Mouse (Mus musculus): ENCODE results near the gene Mum1. TPM values are rescaled to one million over a fixed set of nuclear protein-coding genes. Genes with fewer than 3 reads are reported as not detected.
"Not testable (repeated sequence)": the region's sequence is repeated elsewhere in the genome, so short reads cannot be mapped to it uniquely, and the experiment has no call there.

The Mum1 gene
- polyA plus RNA-seq, 1 experiment from 2014 or later = 61.3 TPM

GRCm38 (mm10) chr10:80242088-80242487 is 15.9 kb downstream of the Mum1 start:
- H3K36me3 ChIP-seq (ENCODE audit: control insufficient read depth, insufficient read depth, low read length) = peaks cover 77% of the 10 kb centered on the region
- no peak overlapping the region for H3K27ac ChIP-seq (ENCODE audit: low read depth)
- H3K4me1 ChIP-seq (replicated peaks; ENCODE audit: control insufficient read depth, insufficient read depth, low read length) = 0 out of 2 replicates have a peak, but pooled peaks cover 4% of the 10 kb centered on the region

GRCm38 (mm10) chr10:80242607-80243006 is 16.4 kb downstream of the Mum1 start:
- no peaks in the 10 kb centered on the region for H3K27me3 ChIP-seq (replicated peaks; ENCODE audit: control insufficient read depth, insufficient read depth, low read length)
- no peak overlapping the region for H3K4me3 ChIP-seq (ENCODE audit: low read depth, low read length)
- H3K4me1 ChIP-seq (replicated peaks; ENCODE audit: control insufficient read depth, insufficient read depth, low read length) = 0 out of 2 replicates have a peak, but pooled peaks cover 4% of the 10 kb centered on the region
- 93% methylated on average over 3 of the region's 3 CpGs for WGBS
- peaks cover 72% of the 10 kb centered on the region for H3K36me3 ChIP-seq (ENCODE audit: control insufficient read depth, insufficient read depth, low read length)
- DNase-seq (ENCODE audit: low spot score) (no peak), ATAC-seq (replicated peaks; ENCODE audit: low FRiP score, low TSS enrichment, low read depth) (no peak)
- no peak overlapping the region for H3K27ac ChIP-seq (ENCODE audit: low read depth)
- no peaks in the 10 kb centered on the region for H3K9me3 ChIP-seq (ENCODE audit: control insufficient read depth, low read length)
- no peak overlapping the region for H3K4me2 ChIP-seq (ENCODE audit: low read length)
- no peak overlapping the region for H3K9ac ChIP-seq (ENCODE audit: low read length)

More at GRCm38 (mm10) chr10:80242088-80242487, 15.9 kb downstream of the Mum1 start:
- WGBS = 69% methylated on average over 9 of the region's 9 CpGs
- Histone ChIP-seq H3K9me3 (ENCODE audit: control insufficient read depth, low read length) (no peaks in the 10 kb centered on the region), H3K4me2 (ENCODE audit: low read length) (no peak overlapping the region), H3K9ac (ENCODE audit: low read length) (no peak overlapping the region), H3K4me3 (ENCODE audit: low read depth, low read length) (no peak overlapping the region), H3K27me3 (replicated peaks; ENCODE audit: control insufficient read depth, insufficient read depth, low read length) (no peaks in the 10 kb centered on the region)
- ATAC-seq (replicated peaks; ENCODE audit: low FRiP score, low TSS enrichment, low read depth) (no peak), DNase-seq (ENCODE audit: low spot score) (no peak)

DNA sequence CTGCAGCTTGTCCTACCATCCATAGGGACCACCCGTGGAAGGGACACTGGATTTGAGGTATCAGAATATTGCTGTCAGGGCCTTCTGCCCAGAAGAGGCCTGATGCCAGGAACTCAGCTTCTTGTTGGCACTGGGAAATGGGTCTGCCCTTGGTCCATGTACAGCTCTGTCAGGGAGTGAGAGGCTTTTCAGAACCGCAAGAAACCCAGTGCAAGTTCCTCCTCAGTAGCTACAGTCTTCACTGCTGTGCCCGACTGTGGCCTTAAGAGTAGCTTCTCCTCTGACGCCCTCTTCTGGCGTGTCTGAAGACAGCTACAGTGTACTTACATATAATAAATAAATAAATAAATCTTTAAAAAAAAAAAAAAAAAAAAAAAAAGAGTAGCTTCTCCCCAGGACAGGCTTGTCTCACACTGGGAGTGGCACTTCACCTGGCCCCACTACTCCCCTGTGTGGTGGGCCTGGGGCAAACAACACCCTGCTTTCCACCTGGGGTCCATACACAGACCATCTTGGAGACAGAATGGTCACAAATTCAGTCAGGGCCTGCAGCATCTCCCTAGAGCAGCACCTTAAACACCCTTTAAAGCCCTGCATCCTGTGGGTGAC is 18.7 kb downstream of the Mum1 start:
- peak; percentile 75 for DNase-seq (ENCODE audit: low spot score)
- H3K27me3 ChIP-seq (replicated peaks; ENCODE audit: control insufficient read depth, insufficient read depth, low read length) = no peaks in the 10 kb centered on the region
- peaks cover 5% of the 10 kb centered on the region; the same call in 1 of the 2 replicates for H3K4me1 ChIP-seq (replicated peaks; ENCODE audit: control insufficient read depth, insufficient read depth, low read length)
- WGBS = 38% methylated on average over 5 of the region's 5 CpGs
- peaks cover 49% of the 10 kb centered on the region for H3K36me3 ChIP-seq (ENCODE audit: control insufficient read depth, insufficient read depth, low read length)
- ATAC-seq (replicated peaks; ENCODE audit: low FRiP score, low TSS enrichment, low read depth) = no peak
- H3K4me3 ChIP-seq (ENCODE audit: low read depth, low read length) = no peak overlapping the region
- H3K4me2 ChIP-seq (ENCODE audit: low read length) = no peak overlapping the region
- no peak overlapping the region for H3K9ac ChIP-seq (ENCODE audit: low read length)
- H3K9me3 ChIP-seq (ENCODE audit: control insufficient read depth, low read length) = no peaks in the 10 kb centered on the region
- H3K27ac ChIP-seq (ENCODE audit: low read depth) = no peak overlapping the region

- H3K9me3 ChIP-seq (ENCODE audit: control insufficient read depth, low read length) = no peaks in the 10 kb centered on the region
- H3K9ac ChIP-seq (ENCODE audit: low read length) = no peak overlapping the region
- H3K36me3 ChIP-seq (ENCODE audit: control insufficient read depth, insufficient read depth, low read length) = peaks cover 42% of the 10 kb centered on the region
- no peak overlapping the region for H3K4me3 ChIP-seq (ENCODE audit: low read depth, low read length)
- peaks cover 10% of the 10 kb centered on the region for H3K4me1 ChIP-seq (replicated peaks; ENCODE audit: control insufficient read depth, insufficient read depth, low read length)
- no peak overlapping the region for H3K27ac ChIP-seq (ENCODE audit: low read depth)
- WGBS = 3% methylated on average over 4 of the region's 4 CpGs
- no peaks in the 10 kb centered on the region for H3K27me3 ChIP-seq (replicated peaks; ENCODE audit: control insufficient read depth, insufficient read depth, low read length)
- DNase-seq (ENCODE audit: low spot score) (peak; percentile 88), ATAC-seq (replicated peaks; ENCODE audit: low FRiP score, low TSS enrichment, low read depth) (peak; percentile 8; the same call in 1 of the 2 replicates)
- no peak overlapping the region for H3K4me2 ChIP-seq (ENCODE audit: low read length)
These were observed 19.4 kb downstream of the Mum1 start for GRCm38 (mm10) chr10:80245600-80245999.

GRCm38 (mm10) chr10:80247849-80248248 is 21.6 kb downstream of the Mum1 start:
- Histone ChIP-seq H3K27ac (ENCODE audit: low read depth) (no peak overlapping the region), H3K27me3 (replicated peaks; ENCODE audit: control insufficient read depth, insufficient read depth, low read length) (no peaks in the 10 kb centered on the region), H3K4me1 (replicated peaks; ENCODE audit: control insufficient read depth, insufficient read depth, low read length) (peaks cover 10% of the 10 kb centered on the region), H3K36me3 (ENCODE audit: control insufficient read depth, insufficient read depth, low read length) (peaks cover 25% of the 10 kb centered on the region), H3K4me3 (ENCODE audit: low read depth, low read length) (no peak overlapping the region), H3K9ac (ENCODE audit: low read length) (no peak overlapping the region), H3K9me3 (ENCODE audit: control insufficient read depth, low read length) (no peaks in the 10 kb centered on the region), H3K4me2 (ENCODE audit: low read length) (no peak overlapping the region)
- no peak for ATAC-seq (replicated peaks; ENCODE audit: low FRiP score, low TSS enrichment, low read depth)
- no peak for DNase-seq (ENCODE audit: low spot score)
- WGBS = 52% methylated on average over 6 of the region's 6 CpGs

DNA sequence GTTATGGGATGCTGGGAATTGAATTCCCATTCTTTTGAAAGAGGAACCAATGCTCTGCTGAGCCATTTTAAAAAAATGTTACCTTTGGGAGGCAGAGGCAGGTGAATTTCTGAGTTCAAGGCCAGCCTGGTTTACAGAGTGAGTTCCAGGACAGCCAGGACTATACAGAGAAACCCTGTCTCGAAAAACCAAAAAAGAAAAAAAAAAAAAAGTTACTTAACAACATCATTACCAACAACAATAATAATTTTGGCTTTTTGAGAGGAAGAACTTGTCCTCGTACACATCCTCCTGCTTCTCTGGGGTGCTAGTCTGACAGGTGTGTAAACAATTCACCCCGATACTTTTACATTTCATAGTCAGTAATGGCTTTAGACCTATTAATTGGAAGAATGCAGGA is 22.2 kb downstream of the Mum1 start:
- not testable (repeated sequence) for DNase-seq (ENCODE audit: low spot score); H3K27me3 ChIP-seq (replicated peaks; ENCODE audit: control insufficient read depth, insufficient read depth, low read length); H3K9ac ChIP-seq (ENCODE audit: low read length); H3K9me3 ChIP-seq (ENCODE audit: control insufficient read depth, low read length); ATAC-seq (replicated peaks; ENCODE audit: low FRiP score, low TSS enrichment, low read depth)
- WGBS = 33% methylated on average over 3 of the region's 3 CpGs
- Histone ChIP-seq H3K4me3 (ENCODE audit: low read depth, low read length) (peak overlapping the region; percentile 94), H3K36me3 (ENCODE audit: control insufficient read depth, insufficient read depth, low read length) (peaks cover 25% of the 10 kb centered on the region), H3K4me1 (replicated peaks; ENCODE audit: control insufficient read depth, insufficient read depth, low read length) (peaks cover 10% of the 10 kb centered on the region), H3K27ac (ENCODE audit: low read depth) (0 out of 2 replicates have a peak overlapping the region, but pooled peaks have one; percentile 91), H3K4me2 (ENCODE audit: low read length) (peak overlapping the region; percentile 91)

- peaks cover 24% of the 10 kb centered on the region for H3K36me3 ChIP-seq (ENCODE audit: control insufficient read depth, insufficient read depth, low read length)
- DNase-seq (ENCODE audit: low spot score) = peak; percentile 99
- under 1% methylated on average over 53 of the region's 53 CpGs for WGBS
These were observed 22.9 kb downstream of the Mum1 start, which contains the start of gene Ndufs7 for GRCm38 (mm10) chr10:80248971-80249640. Gene Ndufs7, plus strand, starts transcription at chr10:80249121.

GRCm38 (mm10) chr10:80250059-80250458 is 23.8 kb downstream of the Mum1 start:
- peaks cover 10% of the 10 kb centered on the region for H3K4me1 ChIP-seq (replicated peaks; ENCODE audit: control insufficient read depth, insufficient read depth, low read length)
- no peak for ATAC-seq (replicated peaks; ENCODE audit: low FRiP score, low TSS enrichment, low read depth)
- H3K36me3 ChIP-seq (ENCODE audit: control insufficient read depth, insufficient read depth, low read length) = peaks cover 27% of the 10 kb centered on the region
- H3K9ac ChIP-seq (ENCODE audit: low read length) = peak overlapping the region; percentile 86
- H3K4me3 ChIP-seq (ENCODE audit: low read depth, low read length) = peak overlapping the region; percentile 94
- H3K27ac ChIP-seq (ENCODE audit: low read depth) = peak overlapping the region; percentile 91; the same call in 1 of the 2 replicates
- WGBS = 33% methylated on average over 2 of the region's 2 CpGs
- no peak for DNase-seq (ENCODE audit: low spot score)
- no peaks in the 10 kb centered on the region for H3K9me3 ChIP-seq (ENCODE audit: control insufficient read depth, low read length)
- no peaks in the 10 kb centered on the region for H3K27me3 ChIP-seq (replicated peaks; ENCODE audit: control insufficient read depth, insufficient read depth, low read length)
- H3K4me2 ChIP-seq (ENCODE audit: low read length) = peak overlapping the region; percentile 91

More at GRCm38 (mm10) chr10:80248971-80249640, 22.9 kb downstream of the Mum1 start, which contains the start of gene Ndufs7:
- peak; percentile 90 for ATAC-seq (replicated peaks; ENCODE audit: low FRiP score, low TSS enrichment, low read depth)
- Histone ChIP-seq H3K4me3 (ENCODE audit: low read depth, low read length) (peak within 1 kb of the TSS; percentile 94), H3K9me3 (ENCODE audit: control insufficient read depth, low read length) (no peaks in the 10 kb centered on the region), H3K4me2 (ENCODE audit: low read length) (peak within 1 kb of the TSS; percentile 91), H3K4me1 (replicated peaks; ENCODE audit: control insufficient read depth, insufficient read depth, low read length) (peaks cover 10% of the 10 kb centered on the region), H3K27me3 (replicated peaks; ENCODE audit: control insufficient read depth, insufficient read depth, low read length) (no peaks in the 10 kb centered on the region), H3K27ac (ENCODE audit: low read depth) (peak within 1 kb of the TSS; percentile 91), H3K9ac (ENCODE audit: low read length) (peak within 1 kb of the TSS; percentile 86)
